Mouse (Mus musculus) spleen, adult 2 months (tissue): ENCODE results near the gene Wsb1.

Source experiments
- CTCF ChIP-seq: fragments of 200-500 bp; IDR thresholded peaks from 2 replicates; pipeline ENCODE4 v1.5.1; 2011; ENCODE audit warnings: mild to moderate bottlenecking, inconsistent platforms; ENCODE audit not compliant: insufficient read depth, insufficient read length, insufficient replicate concordance; ENCODE audit errors: extremely low read depth
- POLR2A ChIP-seq: fragments of 200-500 bp; IDR thresholded peaks from 2 replicates; pipeline ENCODE4 v1.6.1; 2011; ENCODE audit warnings: low read depth, low read length, inconsistent platforms

DNA sequence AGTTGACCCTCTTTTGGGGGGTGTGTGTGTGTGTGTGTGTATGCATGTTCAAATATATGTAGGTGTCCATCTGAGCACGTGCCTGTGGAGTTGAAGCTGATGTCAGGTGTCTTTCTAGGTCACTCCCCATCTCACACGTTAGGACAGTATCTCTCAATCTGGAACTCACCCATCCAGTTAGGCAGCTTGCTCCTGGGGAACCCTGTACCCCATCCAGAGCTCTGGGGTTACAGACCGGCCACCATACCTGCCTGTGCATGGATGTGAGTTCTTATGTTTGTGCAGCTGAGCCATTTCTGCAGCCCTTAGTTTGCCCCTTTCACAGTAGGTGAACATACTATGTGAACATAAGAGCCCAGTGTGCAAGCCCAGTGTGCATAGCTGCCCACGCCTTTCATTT is 18.6 kb upstream of the Wsb1 start:
- TF ChIP-seq CTCF: no peak
- TF ChIP-seq POLR2A: no peak
